Mouse (Mus musculus) gastrocnemius, adult 8-10 months (tissue): ENCODE measurements around the gene Gm13696. TPM values are rescaled to one million over a fixed set of nuclear protein-coding genes. Genes with fewer than 3 reads are reported as not detected.
A peak's percentile ranks its signal among the peaks of the same experiment; 100 is the strongest.
"Not testable (repeated sequence)": the region's sequence is repeated elsewhere in the genome, so short reads cannot be mapped to it uniquely, and the experiment has no call there.

ENCODE experiments used
- DNase-seq, 2 experiments: peaks; one replicate each; pipeline ENCODE4 v3.0.0; 2022; ENCODE audit warnings: low spot score in 2 of 2
- total RNA-seq, 4 experiments: library from RNA; stranded (reverse); gene quantifications; 2 replicates each; pipeline ENCODE4 v1.2.4; 2022

Gm13696 gene
- under 1 TPM in 3 of 4 experiments, not detected in 1; 0.65 to 0.91 (median 0.80) TPM for total RNA-seq

GRCm38 (mm10) chr2:83972823-83973222 is at the start of gene Gm13696:
Gm13696 (plus strand) TSS chr2:83973123.
- DNase-seq = not testable (repeated sequence)

DNA sequence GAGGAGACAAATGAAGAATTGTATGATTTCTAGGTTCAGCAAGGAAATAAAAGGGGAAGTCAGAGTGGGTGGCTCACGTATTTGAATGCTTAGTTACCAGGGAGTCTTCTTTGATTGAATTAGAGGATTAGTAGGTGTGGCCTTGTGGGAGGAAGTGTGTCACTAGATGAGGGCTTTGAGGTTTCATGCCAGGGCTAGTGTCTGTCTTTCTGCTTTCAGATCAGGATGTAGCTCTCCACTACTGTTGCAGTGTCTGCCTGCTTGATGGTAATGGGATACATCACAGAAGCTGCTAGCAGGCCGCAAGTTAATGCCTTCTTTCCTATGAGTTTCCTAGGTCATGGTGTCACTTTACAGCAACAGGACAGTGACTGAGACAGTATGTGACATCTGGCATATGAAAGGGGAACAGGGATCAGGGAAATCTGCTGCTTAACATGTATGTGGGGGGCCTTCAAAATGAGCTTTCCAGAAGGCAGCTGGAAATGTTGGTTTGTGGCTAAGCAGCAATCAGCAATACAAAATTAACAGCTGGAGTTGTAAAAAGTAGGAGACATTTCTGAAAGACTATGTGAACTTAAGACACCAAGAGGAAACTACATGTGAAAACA is 43.3 kb upstream of the Gm13696 start:
- no peak for DNase-seq

DNA sequence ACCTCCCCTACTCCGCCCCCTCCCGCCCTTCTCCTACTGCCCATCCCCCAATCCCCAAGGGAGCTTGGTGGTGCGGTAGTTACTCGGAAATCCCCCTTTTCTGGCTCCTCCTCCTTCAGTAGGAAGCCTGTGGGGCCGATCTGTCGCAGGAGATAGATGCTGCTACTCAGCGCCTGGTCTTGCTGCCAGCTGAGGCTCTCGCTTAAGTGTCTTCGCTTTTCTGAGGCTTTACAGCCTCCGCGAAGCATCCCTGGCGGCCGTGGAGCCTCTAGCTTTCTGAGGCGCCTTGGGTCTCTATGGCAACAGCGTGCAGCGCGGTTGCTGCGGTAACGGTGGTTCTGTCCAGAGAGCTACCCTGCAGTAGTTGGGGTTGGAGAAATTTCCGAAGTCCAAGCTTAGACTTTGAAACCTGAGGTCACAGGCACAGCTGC is 32.0 kb upstream of the Gm13696 start, which contains the start of gene Zswim2:
Zswim2 (minus strand) TSS at position 298 of the 431 bp plus-strand sequence.
- DNase-seq = peak in 1 of 2 experiments; percentile 5

DNA sequence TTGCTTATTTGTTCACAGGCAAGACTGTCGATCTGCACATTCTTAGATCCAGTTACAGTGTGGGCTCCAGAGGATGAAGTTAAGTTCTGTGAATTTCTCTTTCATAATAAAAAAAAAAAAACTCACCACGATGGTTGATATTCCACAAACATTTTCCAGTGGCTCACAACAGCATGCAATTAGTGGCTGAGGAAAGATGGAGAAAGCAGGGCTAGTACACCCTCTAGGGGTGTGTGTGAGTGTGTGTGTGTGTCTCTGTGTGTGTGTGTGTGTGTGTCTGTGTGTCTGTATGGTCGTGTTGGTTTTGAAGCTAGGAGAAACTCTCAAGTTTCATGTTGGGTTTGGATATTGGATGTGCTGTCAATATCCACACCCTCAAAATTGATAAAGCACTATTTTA is 31.5 kb upstream of the Gm13696 start:
- DNase-seq = no peak

DNA sequence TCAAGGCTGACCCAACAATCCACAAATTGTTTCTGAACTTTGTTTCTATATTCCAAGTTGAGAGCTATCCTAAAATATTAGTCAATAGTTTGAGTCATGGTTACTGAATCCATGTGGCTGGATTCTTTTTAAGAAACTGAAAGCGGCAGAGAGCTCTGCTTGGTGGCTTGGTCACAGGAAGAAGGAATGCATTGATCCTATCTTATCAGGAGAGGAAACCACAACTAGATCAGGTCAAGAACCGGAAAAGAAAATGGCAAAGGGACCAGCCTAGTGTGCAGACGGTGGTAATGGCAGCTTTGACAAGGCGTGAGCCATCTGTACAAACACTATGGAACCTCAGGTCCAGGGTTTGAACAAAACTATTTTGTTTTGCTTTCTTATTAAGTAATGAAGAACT is 31.1 kb upstream of the Gm13696 start:
- DNase-seq = no peak

DNA sequence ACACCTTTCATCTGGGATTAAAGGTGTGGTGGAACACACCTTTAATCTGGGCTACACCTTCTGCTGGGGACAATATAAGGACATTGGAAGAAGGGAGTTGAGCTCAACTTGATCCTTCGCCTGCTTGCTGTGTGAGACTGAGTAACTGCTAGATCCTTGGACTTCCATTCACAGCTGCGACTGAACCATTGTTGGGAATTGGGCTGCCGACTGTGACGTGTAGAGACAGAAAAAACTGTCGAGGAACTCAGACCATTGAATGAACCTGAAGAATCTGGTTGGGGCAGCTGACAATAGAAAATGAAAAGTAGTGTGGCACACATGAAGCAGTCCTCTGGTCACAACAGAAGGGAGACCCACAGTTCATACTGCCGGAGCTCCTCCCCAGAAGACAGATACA is 17.5 kb upstream of the Gm13696 start, which contains the start of gene Gm13698:
Gm13698 (plus strand) TSS at position 301 of the 400 bp plus-strand sequence.
- not testable (repeated sequence) for DNase-seq

GRCm38 (mm10) chr2:83961203-83961602 is 11.7 kb upstream of the Gm13696 start, which contains the start of gene Gm13693:
Gm13693 (plus strand) TSS chr2:83961503.
- not testable (repeated sequence) for DNase-seq

- not testable (repeated sequence) for DNase-seq
Measured at GRCm38 (mm10) chr2:83967013-83967412, 5.9 kb upstream of the Gm13696 start, which contains the start of gene Gm13695. Gm13695 (plus strand) TSS chr2:83967313.

- not testable (repeated sequence) for DNase-seq
Measured at GRCm38 (mm10) chr2:83978633-83979032, 5.7 kb downstream of the Gm13696 start, which contains the start of gene Gm13694. Gm13694 (plus strand) TSS chr2:83978933.

DNA sequence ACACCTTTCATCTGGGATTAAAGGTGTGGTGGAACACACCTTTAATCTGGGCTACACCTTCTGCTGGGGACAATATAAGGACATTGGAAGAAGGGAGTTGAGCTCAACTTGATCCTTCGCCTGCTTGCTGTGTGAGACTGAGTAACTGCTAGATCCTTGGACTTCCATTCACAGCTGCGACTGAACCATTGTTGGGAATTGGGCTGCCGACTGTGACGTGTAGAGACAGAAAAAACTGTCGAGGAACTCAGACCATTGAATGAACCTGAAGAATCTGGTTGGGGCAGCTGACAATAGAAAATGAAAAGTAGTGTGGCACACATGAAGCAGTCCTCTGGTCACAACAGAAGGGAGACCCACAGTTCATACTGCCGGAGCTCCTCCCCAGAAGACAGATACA is 11.5 kb downstream of the Gm13696 start, which contains the start of gene Gm13697:
Gm13697 (plus strand) TSS at position 301 of the 400 bp plus-strand sequence.
- DNase-seq = not testable (repeated sequence)

GRCm38 (mm10) chr2:83990253-83990652 is 17.3 kb downstream of the Gm13696 start, which contains the start of gene Gm13691:
Gm13691 (plus strand) TSS chr2:83990553.
- not testable (repeated sequence) for DNase-seq

- not testable (repeated sequence) for DNase-seq
Measured at GRCm38 (mm10) chr2:83993639-83994255, 20.8 kb downstream of the Gm13696 start.

GRCm38 (mm10) chr2:83994526-83994925 is 21.6 kb downstream of the Gm13696 start:
- DNase-seq = not testable (repeated sequence)

GRCm38 (mm10) chr2:84008913-84009312 is 36.0 kb downstream of the Gm13696 start:
- DNase-seq = no peak

DNA sequence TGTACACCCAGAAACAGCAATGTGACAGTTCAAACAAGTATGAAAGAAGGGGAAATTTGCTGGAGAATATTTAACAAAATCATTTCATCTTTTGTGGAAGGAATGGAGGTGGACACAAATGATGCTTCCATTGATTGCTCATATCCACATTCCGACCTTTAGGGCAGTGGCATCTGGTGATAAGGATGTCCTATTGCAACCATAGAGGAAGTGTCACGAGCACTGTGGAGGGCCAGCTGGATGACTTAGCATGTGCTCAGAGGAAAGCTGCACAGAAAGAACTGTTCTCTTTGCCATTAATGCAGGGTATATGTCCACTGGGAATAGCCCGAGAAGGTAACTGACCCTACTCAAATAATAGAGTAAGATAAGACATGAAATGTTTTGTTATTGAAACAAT is 36.9 kb downstream of the Gm13696 start:
- no peak for DNase-seq

GRCm38 (mm10) chr2:84014572-84014971 is 41.6 kb downstream of the Gm13696 start:
- no peak for DNase-seq

- DNase-seq = not testable (repeated sequence)
Measured at GRCm38 (mm10) chr2:84016291-84016690, 43.4 kb downstream of the Gm13696 start.

GRCm38 (mm10) chr2:84018330-84018729 is 45.4 kb downstream of the Gm13696 start:
- no peak for DNase-seq

DNA sequence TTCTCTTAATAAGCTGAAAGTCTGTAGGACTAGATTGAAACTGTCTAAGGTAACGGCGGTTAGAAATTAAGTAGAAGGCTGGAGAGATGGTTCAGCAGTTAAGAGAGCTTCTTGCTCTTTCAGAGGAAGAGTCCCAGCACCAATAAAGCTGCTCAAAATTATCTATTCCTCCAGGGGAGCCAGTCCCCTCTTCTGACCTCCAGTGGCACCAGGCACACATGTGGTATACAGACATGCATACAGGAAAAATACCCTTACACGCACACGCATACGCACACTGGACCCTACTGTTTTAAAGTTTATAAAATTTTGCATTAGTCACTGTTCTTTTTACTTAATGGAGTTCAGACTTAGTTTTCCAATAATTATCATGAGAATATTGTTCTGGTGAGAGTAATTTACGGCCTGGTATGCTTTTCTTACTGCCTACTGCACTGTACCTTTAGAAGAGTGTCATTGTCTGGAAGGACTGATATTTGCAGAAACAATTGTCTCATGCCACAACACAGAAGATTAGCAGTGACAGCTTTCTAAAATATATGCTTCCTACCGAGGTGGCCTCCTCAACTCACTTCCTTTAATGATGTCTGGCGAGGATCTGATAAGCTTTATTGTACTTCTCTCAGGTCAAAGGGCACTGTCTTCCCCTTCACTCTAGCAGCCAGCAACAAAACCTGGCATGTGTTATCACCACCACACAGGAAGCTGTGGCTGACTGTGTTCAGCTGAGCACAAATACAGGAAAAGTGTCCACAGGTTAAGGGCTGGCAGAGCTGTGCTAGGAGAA is 46.8 kb downstream of the Gm13696 start:
- no peak for DNase-seq

GRCm38 (mm10) chr2:84021930-84022329 is 49.0 kb downstream of the Gm13696 start:
- DNase-seq = no peak

DNA sequence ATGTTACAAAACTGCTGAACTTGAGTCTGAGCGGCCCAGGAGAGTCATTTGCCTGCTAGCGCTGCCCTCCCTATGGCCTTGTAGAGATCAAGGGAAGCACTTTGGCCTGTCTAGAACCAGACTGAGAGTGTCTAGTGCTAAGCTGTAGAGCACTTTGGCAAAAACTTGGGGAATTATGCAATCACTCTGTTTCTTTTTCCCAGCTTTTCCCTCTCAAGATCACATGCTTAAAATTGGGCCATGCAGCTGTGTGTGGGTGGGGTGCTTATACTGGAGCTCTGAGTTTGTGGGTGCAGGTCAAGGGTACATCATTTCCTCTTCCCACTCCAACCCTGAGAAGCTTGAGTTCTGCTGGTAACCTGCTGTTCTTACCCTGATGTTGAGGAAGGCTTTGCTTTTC is 50.0 kb downstream of the Gm13696 start:
- peak; percentile 35 to 51 for DNase-seq
